ENCODE assay signal across 26 mouse cellular contexts in genomic region chr11:19922208-19922607, GRCm38 (mm10).
"Had no signal": no experiment of that assay in that cellular context is flagged by ENCODE, and none has a peak within 500 bp of the region (broad histone marks: within the 10 kb centered on the region; RNA-seq: fewer than 3 reads in every experiment).

No protein-coding gene starts in this region.

- H3K9me3 ChIP-seq: embryonic facial prominence, embryonic 10.5 days; embryonic facial prominence, embryonic 12.5 days; embryonic facial prominence, embryonic 13.5 days; embryonic facial prominence, embryonic 15.5 days; forebrain, embryonic 10.5 days; forebrain, embryonic 12.5 days; forebrain, embryonic 13.5 days; forebrain, embryonic 15.5 days had no signal

- H3K4me2 ChIP-seq: embryonic facial prominence, embryonic 12.5 days; embryonic facial prominence, embryonic 13.5 days; embryonic facial prominence, embryonic 15.5 days; forebrain, embryonic 12.5 days; forebrain, embryonic 13.5 days; forebrain, embryonic 15.5 days had no signal

- ATAC-seq: forebrain, embryonic 13.5 days; forebrain, embryonic 14.5 days; forebrain, embryonic 15.5 days; forebrain, embryonic 16.5 days; forebrain, postnatal 0 days had no signal

- H3K9ac ChIP-seq: embryonic facial prominence, embryonic 12.5 days; embryonic facial prominence, embryonic 13.5 days; embryonic facial prominence, embryonic 15.5 days; forebrain, embryonic 12.5 days; forebrain, embryonic 13.5 days; forebrain, embryonic 15.5 days; forebrain, postnatal 0 days had no signal

- H3K4me3 ChIP-seq: embryonic facial prominence, embryonic 10.5 days; embryonic facial prominence, embryonic 12.5 days; embryonic facial prominence, embryonic 13.5 days; embryonic facial prominence, embryonic 15.5 days; erythroblast, embryonic 14.5 days; forebrain, embryonic 12.5 days; forebrain, embryonic 13.5 days; forebrain, embryonic 15.5 days; gastrocnemius, adult 2 months; heart, adult 2 months had no signal

- H3K27ac ChIP-seq: embryonic facial prominence, embryonic 12.5 days; embryonic facial prominence, embryonic 13.5 days; embryonic facial prominence, embryonic 15.5 days; forebrain, embryonic 10.5 days; forebrain, embryonic 12.5 days; forebrain, embryonic 13.5 days; forebrain, embryonic 15.5 days; gastrocnemius, adult 2 months; heart, adult 2 months had no signal

- H3K27me3 ChIP-seq: embryonic facial prominence, embryonic 12.5 days; embryonic facial prominence, embryonic 15.5 days; forebrain, embryonic 15.5 days had no signal

- DNase-seq: cerebellum, adult 9-11 months; cerebellum, postnatal 10 days; cerebellum, postnatal 14 days; cerebellum, postnatal 25 days; cerebellum, postnatal 36 days; embryo, embryonic 11 days; forebrain, postnatal 0 days; gastrocnemius, adult 2 months; gastrocnemius, postnatal 10 days; gastrocnemius, postnatal 14 days; gastrocnemius, postnatal 25 days; gastrocnemius, postnatal 36 days; heart, adult 11 months; heart, adult 18-20 months; heart, adult 2 months had no signal

- H3K36me3 ChIP-seq: embryonic facial prominence, embryonic 10.5 days; embryonic facial prominence, embryonic 12.5 days; embryonic facial prominence, embryonic 13.5 days; embryonic facial prominence, embryonic 15.5 days; forebrain, embryonic 10.5 days; forebrain, embryonic 12.5 days; forebrain, embryonic 15.5 days had no signal
